Mouse (Mus musculus) G1E (cell line): ENCODE measurements at regions not wholly inside any gene's neighbourhood (a gene's known extent, or its start where the extent isn't known, plus 50 kb on each side); places are given as distances from the start of the nearest gene placed in this dataset.

ENCODE experiments used
- CTCF ChIP-seq: IDR thresholded peaks from 2 replicates; pipeline ENCODE4 v1.5.1; 2012; ENCODE audit warnings: low read depth, low read length, inconsistent platforms, mixed read lengths
- GATA1 ChIP-seq: IDR thresholded peaks from 2 replicates; pipeline ENCODE4 v1.6.1; 2012; ENCODE audit warnings: borderline replicate concordance, low read length, inconsistent platforms, mixed read lengths
- GATA2 ChIP-seq: IDR thresholded peaks from 2 replicates; pipeline ENCODE4 v1.6.1; 2012; ENCODE audit warnings: low read depth, low read length, inconsistent platforms, borderline replicate concordance
- POLR2AphosphoS5 ChIP-seq: IDR thresholded peaks from 2 replicates; pipeline ENCODE4 v1.6.1; 2012; ENCODE audit warnings: low read depth, low read length, inconsistent platforms; ENCODE audit not compliant: insufficient replicate concordance

GRCm38 (mm10) chr4:53920587-53920986 lies 94.7 kb downstream of the Tmem38b start:
- no peak for TF ChIP-seq CTCF
- TF ChIP-seq GATA1: no peak
- no peak for TF ChIP-seq POLR2AphosphoS5
- TF ChIP-seq GATA2: no peak
